Mouse (Mus musculus): ENCODE data around the gene Csnk2a2.

Csnk2a2 gene

GRCm38 (mm10) chr8:95470008-95470407, 19.8 kb downstream of the Csnk2a2 start:
- DNase-seq = no peak

GRCm38 (mm10) chr8:95468995-95469394, 20.8 kb downstream of the Csnk2a2 start:
- no peak for DNase-seq

- no peak for DNase-seq
These were observed 23.3 kb downstream of the Csnk2a2 start for GRCm38 (mm10) chr8:95466543-95466942.

GRCm38 (mm10) chr8:95452518-95452917, 37.3 kb downstream of the Csnk2a2 start:
- DNase-seq = no peak

- no peak for DNase-seq
These were observed 39.6 kb downstream of the Csnk2a2 start for GRCm38 (mm10) chr8:95450271-95450670.

- DNase-seq = no peak
These were observed 42.2 kb downstream of the Csnk2a2 start for GRCm38 (mm10) chr8:95447661-95448060.

- no peak for DNase-seq
These were observed 44.8 kb downstream of the Csnk2a2 start for GRCm38 (mm10) chr8:95445042-95445441.

- no peak for DNase-seq
These were observed 48.3 kb downstream of the Csnk2a2 start for GRCm38 (mm10) chr8:95441491-95442039.

GRCm38 (mm10) chr8:95440168-95440709, 49.6 kb downstream of the Csnk2a2 start:
- no peak for DNase-seq

- no peak for DNase-seq
These were observed 50.4 kb downstream of the Csnk2a2 start for GRCm38 (mm10) chr8:95439421-95439820.

GRCm38 (mm10) chr8:95437341-95437992, 52.4 kb downstream of the Csnk2a2 start:
- no peak for DNase-seq

- no peak for DNase-seq
These were observed 53.9 kb downstream of the Csnk2a2 start for GRCm38 (mm10) chr8:95435930-95436329.

GRCm38 (mm10) chr8:95435471-95435870, 54.4 kb downstream of the Csnk2a2 start:
- DNase-seq = no peak

GRCm38 (mm10) chr8:95434686-95435439, 55.0 kb downstream of the Csnk2a2 start, which contains the start of gene Cfap20:
TSS of gene Cfap20 (minus strand) at chr8:95434869.
- DNase-seq = peak; percentile 99

- no peak for DNase-seq
These were observed 55.6 kb downstream of the Csnk2a2 start for GRCm38 (mm10) chr8:95434233-95434632.

- DNase-seq = no peak
These were observed 56.7 kb downstream of the Csnk2a2 start for GRCm38 (mm10) chr8:95433124-95433523.

- DNase-seq = no peak
These were observed 57.4 kb downstream of the Csnk2a2 start for GRCm38 (mm10) chr8:95432471-95432870.

GRCm38 (mm10) chr8:95429945-95430344, 59.9 kb downstream of the Csnk2a2 start:
- DNase-seq = peak; percentile 63

GRCm38 (mm10) chr8:95427594-95428535, 62.0 kb downstream of the Csnk2a2 start:
- DNase-seq = peak; percentile 89

- DNase-seq = peak; percentile 22
These were observed 63.0 kb downstream of the Csnk2a2 start for GRCm38 (mm10) chr8:95426781-95427281.

- DNase-seq = no peak
These were observed 65.2 kb downstream of the Csnk2a2 start for GRCm38 (mm10) chr8:95424682-95425081.

GRCm38 (mm10) chr8:95422193-95422810, 67.5 kb downstream of the Csnk2a2 start:
- DNase-seq = no peak
